8 mouse cellular contexts compared by ENCODE assay signal in genomic region chr11:113651907-113652273, GRCm38 (mm10). TPM values are rescaled to one million over a fixed set of nuclear protein-coding genes. Genes with fewer than 3 reads are reported as not detected.
A peak's percentile ranks its signal among the peaks of the same experiment; 100 is the strongest.
DNase-seq lines count a peak whose midpoint lies in the region; ATAC-seq and TF ChIP-seq lines count a peak whose summit lies in the region.
"Had no signal": no experiment of that assay in that cellular context is flagged by ENCODE, and none has a peak within 500 bp of the region (broad histone marks: within the 10 kb centered on the region; RNA-seq: fewer than 3 reads in every experiment).

No protein-coding gene starts in this region.

- no peak overlapping the region for H3K9ac ChIP-seq in intestine, embryonic 16.5 days (ENCODE audit: low read depth, low read length)
- no peak overlapping the region for H3K9ac ChIP-seq in lung, postnatal 0 days (replicated peaks; ENCODE audit: low read depth)
- no peak overlapping the region for H3K9ac ChIP-seq in stomach, postnatal 0 days (ENCODE audit: low read length)

- WGBS in intestine, embryonic 16.5 days = 40% methylated on average over 8 of the region's 8 CpGs
- 39% methylated on average over 8 of the region's 8 CpGs for WGBS in lung, postnatal 0 days
- 40% methylated on average over 8 of the region's 8 CpGs for WGBS in stomach, postnatal 0 days

- H3K4me1 ChIP-seq in intestine, embryonic 16.5 days (ENCODE audit: control insufficient read depth, insufficient read depth, low read length) = peaks cover 10% of the 10 kb centered on the region
- H3K4me1 ChIP-seq in lung, postnatal 0 days (ENCODE audit: insufficient read depth, low read depth, low read length) = peaks cover 8% of the 10 kb centered on the region; the same call in 1 of the 2 replicates
- H3K4me1 ChIP-seq in stomach, postnatal 0 days (replicated peaks; ENCODE audit: control insufficient read depth, insufficient read depth) = no peaks in the 10 kb centered on the region; the same call in 1 of the 2 replicates

- no peak for TF ChIP-seq EP300 in lung, postnatal 0 days (IDR thresholded peaks at IDR 0.05)
- no peak for TF ChIP-seq EP300 in stomach, postnatal 0 days (optimal IDR thresholded peaks at IDR 0.05)

- no peaks in the 10 kb centered on the region for H3K27me3 ChIP-seq in intestine, embryonic 16.5 days (replicated peaks; ENCODE audit: control insufficient read depth, insufficient read depth, low read length)
- no peaks in the 10 kb centered on the region for H3K27me3 ChIP-seq in lung, postnatal 0 days (replicated peaks; ENCODE audit: insufficient read depth, low read length)
- H3K27me3 ChIP-seq in stomach, postnatal 0 days (ENCODE audit: control insufficient read depth, insufficient read depth, low read length) = no peaks in the 10 kb centered on the region
- H3K27me3 ChIP-seq: megakaryocyte, embryonic 14.5 days had no signal

- H3K4me3 ChIP-seq in intestine, embryonic 16.5 days (ENCODE audit: low read length) = no peak overlapping the region
- no peak overlapping the region for H3K4me3 ChIP-seq in lung, postnatal 0 days (ENCODE audit: low read depth, low read length)
- no peak overlapping the region for H3K4me3 ChIP-seq in stomach, postnatal 0 days (ENCODE audit: low read depth, low read length)
- H3K4me3 ChIP-seq: megakaryocyte, embryonic 14.5 days had no signal

- peaks cover 30% of the 10 kb centered on the region for H3K36me3 ChIP-seq in intestine, embryonic 16.5 days (ENCODE audit: control insufficient read depth, insufficient read depth, low read length)
- H3K36me3 ChIP-seq in lung, postnatal 0 days (ENCODE audit: insufficient read depth, low read length) = peaks cover 27% of the 10 kb centered on the region
- peaks cover 35% of the 10 kb centered on the region for H3K36me3 ChIP-seq in stomach, postnatal 0 days (ENCODE audit: control insufficient read depth, insufficient read depth, low read length)

- H3K27ac ChIP-seq in intestine, embryonic 16.5 days (ENCODE audit: low read length) = peak overlapping the region; percentile 35; the same call in 1 of the 2 replicates
- no peak overlapping the region for H3K27ac ChIP-seq in lung, postnatal 0 days (ENCODE audit: low read length)
- peak overlapping the region; percentile 35; the same call in 1 of the 2 replicates for H3K27ac ChIP-seq in stomach, postnatal 0 days (replicated peaks)

- H3K9me3 ChIP-seq in intestine, embryonic 16.5 days (ENCODE audit: control insufficient read depth, low read length) = no peaks in the 10 kb centered on the region
- H3K9me3 ChIP-seq in lung, postnatal 0 days (ENCODE audit: low read length) = no peaks in the 10 kb centered on the region
- H3K9me3 ChIP-seq in stomach, postnatal 0 days (ENCODE audit: control insufficient read depth, low read length) = no peaks in the 10 kb centered on the region
- H3K9me3 ChIP-seq: megakaryocyte, embryonic 14.5 days had no signal

- no peak overlapping the region for H3K4me2 ChIP-seq in intestine, embryonic 16.5 days (ENCODE audit: low read depth, low read length)
- no peak overlapping the region for H3K4me2 ChIP-seq in lung, postnatal 0 days (replicated peaks; ENCODE audit: low read depth, low read length)
- H3K4me2 ChIP-seq in stomach, postnatal 0 days (replicated peaks; ENCODE audit: low read depth) = no peak overlapping the region

- peak; percentile 61 for DNase-seq in right cerebral cortex, postnatal 14 days
- no peak for DNase-seq in right cerebral cortex, postnatal 25 days
- DNase-seq in cerebellum, postnatal 4 days (ENCODE audit: low spot score in 2 of 2) = peak; percentile 62 to 76
- peak; percentile 66 for DNase-seq in lung, postnatal 0 days (ENCODE audit: low spot score)
- peak; percentile 69 for DNase-seq in stomach, postnatal 0 days (ENCODE audit: low spot score)
- no peak for DNase-seq in frontal cortex, postnatal 14 days (ENCODE audit: low spot score in 2 of 2)

- peak; percentile 17; the same call in 1 of the 2 replicates for ATAC-seq in intestine, embryonic 16.5 days
- peak; percentile 14; the same call in 1 of the 2 replicates for ATAC-seq in lung, postnatal 0 days
- ATAC-seq in stomach, postnatal 0 days (ENCODE audit: low FRiP score, low TSS enrichment) = peak; percentile 40; the same call in 1 of the 2 replicates

- TF ChIP-seq CTCF in lung, postnatal 0 days (IDR thresholded peaks at IDR 0.05) = peak; percentile 70
- TF ChIP-seq CTCF in stomach, postnatal 0 days (IDR thresholded peaks at IDR 0.05; ENCODE audit: low read depth) = peak; percentile 72

RNA-seq across cellular contexts. Expression of gene Slc39a11, which starts 2.0 kb away (rescaled TPM):
- polyA plus RNA-seq in intestine, embryonic 16.5 days (2015; fragmentation: Nextera tagmentation; extraction: Ambion mirVana) = 52.8 and 56.5 TPM in 2 replicates
- polyA plus RNA-seq in lung, postnatal 0 days (2015; fragmentation: Nextera tagmentation; extraction: Ambion mirVana) = 14.3 and 15.1 TPM in 2 replicates
- 56.6 and 58.0 TPM in 2 replicates for polyA plus RNA-seq in stomach, postnatal 0 days (2015; fragmentation: Nextera tagmentation; extraction: Ambion mirVana)

RNA-seq across cellular contexts. Expression of gene Cog1, which starts 2.9 kb away (rescaled TPM):
- polyA plus RNA-seq in intestine, embryonic 16.5 days (2015; fragmentation: Nextera tagmentation; extraction: Ambion mirVana) = 24.9 and 25.0 TPM in 2 replicates
- 18.6 and 19.0 TPM in 2 replicates for polyA plus RNA-seq in lung, postnatal 0 days (2015; fragmentation: Nextera tagmentation; extraction: Ambion mirVana)
- polyA plus RNA-seq in stomach, postnatal 0 days (2015; fragmentation: Nextera tagmentation; extraction: Ambion mirVana) = 14.4 and 15.3 TPM in 2 replicates

RNA-seq across cellular contexts. Expression of gene Fam104a, which starts 32.1 kb away (rescaled TPM):
- 40.5 and 41.7 TPM in 2 replicates for polyA plus RNA-seq in intestine, embryonic 16.5 days (2015; fragmentation: Nextera tagmentation; extraction: Ambion mirVana)
- polyA plus RNA-seq in lung, postnatal 0 days (2015; fragmentation: Nextera tagmentation; extraction: Ambion mirVana) = 41.3 and 44.1 TPM in 2 replicates
- polyA plus RNA-seq in stomach, postnatal 0 days (2015; fragmentation: Nextera tagmentation; extraction: Ambion mirVana) = 34.2 and 34.3 TPM in 2 replicates

RNA-seq across cellular contexts. Expression of gene D11Wsu47e, which starts 32.3 kb away (rescaled TPM):
- 13.8 and 14.5 TPM in 2 replicates for polyA plus RNA-seq in intestine, embryonic 16.5 days (2015; fragmentation: Nextera tagmentation; extraction: Ambion mirVana)
- 10.3 and 11.9 TPM in 2 replicates for polyA plus RNA-seq in lung, postnatal 0 days (2015; fragmentation: Nextera tagmentation; extraction: Ambion mirVana)
- 8.7 and 9.7 TPM in 2 replicates for polyA plus RNA-seq in stomach, postnatal 0 days (2015; fragmentation: Nextera tagmentation; extraction: Ambion mirVana)

RNA-seq across cellular contexts. Expression of gene Sstr2, which starts 32.7 kb away (rescaled TPM):
- polyA plus RNA-seq in intestine, embryonic 16.5 days (2015; fragmentation: Nextera tagmentation; extraction: Ambion mirVana) = 0.62 and 1.3 TPM in 2 replicates
- 3.9 and 4.0 TPM in 2 replicates for polyA plus RNA-seq in lung, postnatal 0 days (2015; fragmentation: Nextera tagmentation; extraction: Ambion mirVana)
- 1.5 and 1.8 TPM in 2 replicates for polyA plus RNA-seq in stomach, postnatal 0 days (2015; fragmentation: Nextera tagmentation; extraction: Ambion mirVana)

Comparison
In these comparisons a context has a peak if more than half of its experiments do, and no peak if none do; other contexts are left out.
1. DNase-seq: peak in right cerebral cortex, postnatal 14 days (single experiment), cerebellum, postnatal 4 days (2 of 2), lung, postnatal 0 days (single experiment) and stomach, postnatal 0 days (single experiment); none in right cerebral cortex, postnatal 25 days (single experiment) and frontal cortex, postnatal 14 days (0 of 2).
2. Peak in every context shown above with its lines, with median percentiles within 50 percentile points of each other: ATAC-seq.